Mouse (Mus musculus): ENCODE measurements around the gene Zdhhc21.

GRCm38 (mm10) chr4:82765513-82766216 lies 94.1 kb downstream of the Zdhhc21 start:
- no peak for TF ChIP-seq POLR2A (IDR thresholded peaks at IDR 0.05; ENCODE audit: extremely low read depth, insufficient read depth, low read length)
- TF ChIP-seq CTCF (IDR thresholded peaks at IDR 0.05; ENCODE audit: extremely low read depth, insufficient read depth, low read length), result no peak
